Mouse (Mus musculus) bone marrow, adult 2 months (tissue): ENCODE results near the gene Bpifb1.
"Not testable (repeated sequence)": the region's sequence is repeated elsewhere in the genome, so short reads cannot be mapped to it uniquely, and the experiment has no call there.

ENCODE experiments used
- CTCF ChIP-seq: fragments of 200-500 bp; IDR thresholded peaks from 2 replicates; pipeline ENCODE4 v1.5.1; 2011; ENCODE audit warnings: low read length, control low read depth; ENCODE audit not compliant: control insufficient read depth, insufficient read depth
- POLR2A ChIP-seq: fragments of 200-500 bp; IDR thresholded peaks from 2 replicates; pipeline ENCODE4 v1.6.1; 2011; ENCODE audit warnings: low read depth, mild to moderate bottlenecking, control low read depth, low read length, borderline replicate concordance; ENCODE audit not compliant: control insufficient read depth

DNA sequence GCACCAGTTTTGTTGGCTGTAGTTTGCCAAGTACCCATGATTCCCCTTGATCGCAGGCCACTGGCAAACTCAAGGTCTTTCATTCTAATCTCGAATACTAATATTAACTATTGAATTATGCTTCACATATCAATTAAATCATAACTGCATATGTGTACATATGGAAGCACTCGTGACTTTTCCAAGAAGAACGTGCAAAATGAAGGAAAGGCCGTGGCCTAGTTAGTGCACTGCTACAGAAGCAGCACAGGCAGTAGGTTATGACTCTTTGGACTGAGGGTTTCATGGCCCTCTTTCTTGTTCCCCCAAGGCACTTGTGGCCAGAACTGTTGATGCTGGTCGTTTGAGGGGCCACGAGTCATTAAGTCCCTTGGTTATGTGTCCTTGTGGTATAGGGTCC lies 8.7 kb upstream of the Bpifb1 start:
- TF ChIP-seq CTCF, POLR2A: not testable (repeated sequence)
